ENCODE assay signal across 11 mouse cellular contexts in the genomic region with DNA sequence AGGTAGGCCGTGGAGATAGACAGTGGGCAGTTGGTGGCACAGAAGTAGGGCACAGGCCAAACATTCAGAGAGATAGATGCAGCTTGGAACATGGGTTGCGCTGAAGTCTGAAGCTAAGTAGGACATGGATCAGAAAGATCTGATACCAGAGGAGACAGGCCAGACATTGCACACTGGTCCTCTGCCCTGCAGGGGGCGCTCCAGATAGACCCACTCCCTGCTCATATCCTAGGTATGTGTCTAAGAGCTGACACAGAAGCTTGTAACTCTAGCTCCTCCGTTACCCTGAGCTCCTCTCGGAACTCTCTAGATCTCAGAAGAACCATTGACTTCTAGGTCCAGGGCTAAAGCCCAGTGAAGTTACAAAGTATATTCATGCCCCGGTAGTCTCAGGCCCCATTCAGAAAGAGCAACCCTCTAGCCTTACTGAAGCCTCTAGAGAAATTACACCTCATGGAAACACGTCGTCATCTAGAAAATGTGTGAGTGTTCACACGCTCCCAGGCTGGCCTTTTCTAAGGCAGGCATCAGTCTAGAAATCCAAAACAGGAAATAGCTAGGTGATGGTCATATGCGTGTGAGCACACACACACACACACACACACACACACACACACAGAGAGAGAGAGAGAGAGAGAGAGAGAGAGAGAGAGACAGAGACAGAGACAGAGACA.
DNase-seq lines count a peak whose midpoint lies in the region; ATAC-seq and TF ChIP-seq lines count a peak whose summit lies in the region.
"Had no signal": no experiment of that assay in that cellular context is flagged by ENCODE, and none has a peak within 500 bp of the region (broad histone marks: within the 10 kb centered on the region; RNA-seq: fewer than 3 reads in every experiment).

No protein-coding gene starts in this region.

- peak; percentile 30 for TF ChIP-seq CTCF in hindbrain, postnatal 0 days (IDR thresholded peaks at IDR 0.05; ENCODE audit: low read depth)

- DNase-seq in hindbrain, postnatal 0 days (ENCODE audit: low spot score), result no peak
- DNase-seq in hindbrain, embryonic 14.5 days (ENCODE audit: low spot score), result no peak
- DNase-seq in A20 (ENCODE audit: low read depth, low spot score), result peak; percentile 69
- peak; percentile 20 for DNase-seq in NIH3T3 (ENCODE audit: low read depth)
- DNase-seq in liver, embryonic 13.5 days, result no peak
- DNase-seq in hindbrain, embryonic 10.5 days (ENCODE audit: low spot score), result no peak
- DNase-seq in kidney, postnatal 14 days, result no peak
- no peak for DNase-seq in embryo, embryonic 10 days (ENCODE audit: low spot score)
- DNase-seq: right cerebral cortex, adult 18-20 months had no signal

- no peak for ATAC-seq in hindbrain, postnatal 0 days
- ATAC-seq in hindbrain, embryonic 14.5 days (ENCODE audit: low FRiP score), result no peak
- ATAC-seq in liver, embryonic 13.5 days (ENCODE audit: low read depth), result peak; percentile 44; the same call in 1 of the 2 replicates
- ATAC-seq: midbrain, embryonic 13.5 days had no signal

- H3K9me3 ChIP-seq in hindbrain, postnatal 0 days (ENCODE audit: low read length), result no peaks in the 10 kb centered on the region
- H3K9me3 ChIP-seq in hindbrain, embryonic 14.5 days (ENCODE audit: control insufficient read depth, low read length), result no peaks in the 10 kb centered on the region
- no peaks in the 10 kb centered on the region for H3K9me3 ChIP-seq in liver, embryonic 13.5 days (replicated peaks)
- H3K9me3 ChIP-seq in hindbrain, embryonic 10.5 days, result no peaks in the 10 kb centered on the region
- H3K9me3 ChIP-seq: hindbrain, embryonic 13.5 days; midbrain, embryonic 13.5 days had no signal

- H3K36me3 ChIP-seq in hindbrain, postnatal 0 days (ENCODE audit: insufficient read depth, low read length), result no peaks in the 10 kb centered on the region
- no peaks in the 10 kb centered on the region for H3K36me3 ChIP-seq in hindbrain, embryonic 14.5 days (replicated peaks; ENCODE audit: control insufficient read depth, insufficient read depth)
- H3K36me3 ChIP-seq in liver, embryonic 13.5 days, result no peaks in the 10 kb centered on the region
- no peaks in the 10 kb centered on the region for H3K36me3 ChIP-seq in hindbrain, embryonic 10.5 days
- H3K36me3 ChIP-seq: hindbrain, embryonic 13.5 days; midbrain, embryonic 13.5 days had no signal

- 82% methylated on average over 10 of the region's 10 CpGs for WGBS in hindbrain, postnatal 0 days
- 87% methylated on average over 10 of the region's 10 CpGs for WGBS in hindbrain, embryonic 14.5 days
- 77% methylated on average over 10 of the region's 10 CpGs for WGBS in liver, embryonic 13.5 days (ENCODE audit: insufficient replicate concordance)
- 84% methylated on average over 10 of the region's 10 CpGs for whole genome bisulfite sequencing in hindbrain, embryonic 10.5 days

- H3K4me2 ChIP-seq in hindbrain, postnatal 0 days (ENCODE audit: low read depth, low read length), result no peak overlapping the region
- H3K4me2 ChIP-seq in hindbrain, embryonic 14.5 days (replicated peaks), result no peak overlapping the region
- no peak overlapping the region for H3K4me2 ChIP-seq in liver, embryonic 13.5 days
- H3K4me2 ChIP-seq: hindbrain, embryonic 13.5 days; midbrain, embryonic 13.5 days had no signal

- H3K27ac ChIP-seq in hindbrain, postnatal 0 days, result no peak overlapping the region
- H3K27ac ChIP-seq in hindbrain, embryonic 14.5 days, result no peak overlapping the region
- no peak overlapping the region for H3K27ac ChIP-seq in liver, embryonic 13.5 days
- H3K27ac ChIP-seq in hindbrain, embryonic 10.5 days, result no peak overlapping the region
- H3K27ac ChIP-seq: hindbrain, embryonic 13.5 days; midbrain, embryonic 13.5 days had no signal

- no peak overlapping the region for H3K9ac ChIP-seq in hindbrain, postnatal 0 days (replicated peaks; ENCODE audit: low read length)
- no peak overlapping the region for H3K9ac ChIP-seq in hindbrain, embryonic 14.5 days
- H3K9ac ChIP-seq in liver, embryonic 13.5 days, result no peak overlapping the region
- H3K9ac ChIP-seq: hindbrain, embryonic 13.5 days; midbrain, embryonic 13.5 days had no signal

- H3K4me3 ChIP-seq in hindbrain, postnatal 0 days (ENCODE audit: low read length), result no peak overlapping the region
- H3K4me3 ChIP-seq in hindbrain, embryonic 14.5 days (replicated peaks; ENCODE audit: low read length), result no peak overlapping the region
- no peak overlapping the region for H3K4me3 ChIP-seq in liver, embryonic 13.5 days (replicated peaks)
- H3K4me3 ChIP-seq in hindbrain, embryonic 10.5 days, result no peak overlapping the region
- H3K4me3 ChIP-seq: hindbrain, embryonic 13.5 days; midbrain, embryonic 13.5 days had no signal

- no peaks in the 10 kb centered on the region for H3K27me3 ChIP-seq in hindbrain, postnatal 0 days (ENCODE audit: insufficient read depth, low read length)
- H3K27me3 ChIP-seq in hindbrain, embryonic 14.5 days (ENCODE audit: control insufficient read depth, insufficient read depth, low read length), result no peaks in the 10 kb centered on the region
- no peaks in the 10 kb centered on the region for H3K27me3 ChIP-seq in liver, embryonic 13.5 days
- H3K27me3 ChIP-seq in hindbrain, embryonic 10.5 days (ENCODE audit: insufficient read depth, poor library complexity, severe bottlenecking), result no peaks in the 10 kb centered on the region
- H3K27me3 ChIP-seq: hindbrain, embryonic 13.5 days; midbrain, embryonic 13.5 days had no signal

- 0 out of 2 replicates have a peak, but pooled peaks cover 2% of the 10 kb centered on the region for H3K4me1 ChIP-seq in hindbrain, postnatal 0 days (ENCODE audit: insufficient read depth, low read length)
- H3K4me1 ChIP-seq in hindbrain, embryonic 14.5 days (replicated peaks; ENCODE audit: control insufficient read depth, insufficient read depth, low read length), result no peaks in the 10 kb centered on the region
- H3K4me1 ChIP-seq in liver, embryonic 13.5 days (replicated peaks), result peaks cover 9% of the 10 kb centered on the region; the same call in 1 of the 2 replicates
- no peaks in the 10 kb centered on the region for H3K4me1 ChIP-seq in hindbrain, embryonic 10.5 days (replicated peaks)

Comparison
In these comparisons a context has a peak if more than half of its experiments do, and no peak if none do; other contexts are left out.
1. DNase-seq: peak in A20 (single experiment) and NIH3T3 (single experiment); none in hindbrain, postnatal 0 days (single experiment), hindbrain, embryonic 14.5 days (single experiment), liver, embryonic 13.5 days (single experiment), hindbrain, embryonic 10.5 days (single experiment), kidney, postnatal 14 days (single experiment) and embryo, embryonic 10 days (single experiment).